Mouse (Mus musculus) midbrain, embryonic 15.5 days (tissue): ENCODE measurements around the gene Aldh1a3. TPM values are rescaled to one million over a fixed set of nuclear protein-coding genes. Genes with fewer than 3 reads are reported as not detected.

Experiments
- ATAC-seq: fragments of 200-750 bp; cut with Nextera tagmentation; replicated peaks from 2 replicates; pipeline ENCODE4 v1.8.0; 2017; ENCODE audit warnings: moderate TSS enrichment
- H3K27ac ChIP-seq: fragments of 300-500 bp; sonication (generic); 2 replicates; pipeline ENCODE4 v1.5.1; 2015; ENCODE audit warnings: mild to moderate bottlenecking, inconsistent platforms
- H3K27me3 ChIP-seq: fragments of 300-500 bp; sonication (generic); replicated peaks from 2 replicates; pipeline ENCODE4 v1.6.1; 2015; ENCODE audit warnings: inconsistent platforms
- H3K36me3 ChIP-seq: fragments of 300-500 bp; sonication (generic); replicated peaks from 2 replicates; pipeline ENCODE4 v1.6.1; 2015; ENCODE audit warnings: inconsistent platforms
- H3K4me1 ChIP-seq: fragments of 300-500 bp; sonication (generic); 2 replicates; pipeline ENCODE4 v1.6.1; 2015; ENCODE audit warnings: inconsistent platforms
- H3K4me2 ChIP-seq: fragments of 300-500 bp; sonication (generic); 2 replicates; pipeline ENCODE4 v1.6.1; 2015; ENCODE audit warnings: inconsistent platforms, mild to moderate bottlenecking, moderate library complexity
- H3K4me3 ChIP-seq: fragments of 300-500 bp; sonication (generic); 2 replicates; pipeline ENCODE4 v1.5.1; 2015; ENCODE audit warnings: mild to moderate bottlenecking, inconsistent platforms
- H3K9ac ChIP-seq: fragments of 300-500 bp; sonication (generic); 2 replicates; pipeline ENCODE4 v1.6.1; 2015; ENCODE audit warnings: mild to moderate bottlenecking, inconsistent platforms
- H3K9me3 ChIP-seq: fragments of 300-500 bp; sonication (generic); 2 replicates; pipeline ENCODE4 v1.6.1; 2016; ENCODE audit warnings: inconsistent platforms
- WGBS: fragments of 180-500 bp; shearing (Covaris S2); methylation state at CpG from one replicate; pipeline ENCODE4 v1.1.7; 2015; ENCODE audit warnings: mixed read lengths; 5-methylcytosine and 5-hydroxymethylcytosine counted together
- polyA plus RNA-seq: library from polyadenylated mRNA; unstranded; fragments of >200 nt; fragmentation: Nextera tagmentation; extraction: Ambion mirVana; gene quantifications from 2 replicates; pipeline ENCODE4 v1.2.1, GENCODE M21; 2015

Gene Aldh1a3
- 0.83 and 1.0 TPM in 2 replicates for polyA plus RNA-seq

- under 1% methylated on average over 54 of the region's 56 CpGs for WGBS
- no peaks in the 10 kb centered on the region for H3K36me3 ChIP-seq
- peaks cover 56% of the 10 kb centered on the region for H3K27me3 ChIP-seq
- peak; percentile 70 for ATAC-seq
- peaks cover 16% of the 10 kb centered on the region for H3K4me1 ChIP-seq
- H3K9ac ChIP-seq: peak within 1 kb of the TSS; percentile 17
- H3K4me3 ChIP-seq: peak within 1 kb of the TSS; percentile 42
- H3K4me2 ChIP-seq: peak within 1 kb of the TSS; percentile 93
- H3K27ac ChIP-seq: no peak within 1 kb of the TSS
- no peaks in the 10 kb centered on the region for H3K9me3 ChIP-seq
Measured at GRCm38 (mm10) chr7:66427437-66428161, at the start of gene Aldh1a3. Aldh1a3 (minus strand) TSS chr7:66427517.

GRCm38 (mm10) chr7:66476289-66476688, 49.0 kb upstream of the Aldh1a3 start:
- no peak for ATAC-seq
- 36% methylated on average over 8 of the region's 8 CpGs for WGBS
- H3K36me3 ChIP-seq: no peaks in the 10 kb centered on the region
- no peaks in the 10 kb centered on the region for H3K9me3 ChIP-seq
- H3K9ac ChIP-seq: no peak overlapping the region
- H3K4me2 ChIP-seq: no peak overlapping the region
- H3K4me3 ChIP-seq: no peak overlapping the region
- no peaks in the 10 kb centered on the region for H3K27me3 ChIP-seq
- no peak overlapping the region for H3K27ac ChIP-seq
- no peaks in the 10 kb centered on the region for H3K4me1 ChIP-seq

- H3K36me3 ChIP-seq: no peaks in the 10 kb centered on the region
- H3K4me3 ChIP-seq: no peak overlapping the region
- no peak for ATAC-seq
- no peak overlapping the region for H3K9ac ChIP-seq
- no peaks in the 10 kb centered on the region for H3K4me1 ChIP-seq
- H3K27ac ChIP-seq: no peak overlapping the region
- H3K27me3 ChIP-seq: no peaks in the 10 kb centered on the region
- H3K4me2 ChIP-seq: no peak overlapping the region
- 70% methylated on average over 12 of the region's 12 CpGs for WGBS
- no peaks in the 10 kb centered on the region for H3K9me3 ChIP-seq
Measured at GRCm38 (mm10) chr7:66471641-66472216, 44.4 kb upstream of the Aldh1a3 start.

- WGBS: 89% methylated on average over 14 of the region's 14 CpGs
- Histone ChIP-seq H3K4me3 (no peak overlapping the region), H3K4me2 (no peak overlapping the region), H3K9ac (no peak overlapping the region), H3K27ac (no peak overlapping the region), H3K4me1 (no peaks in the 10 kb centered on the region), H3K27me3 (no peaks in the 10 kb centered on the region), H3K9me3 (no peaks in the 10 kb centered on the region), H3K36me3 (no peaks in the 10 kb centered on the region)
- ATAC-seq: no peak
Measured at GRCm38 (mm10) chr7:66466641-66467040, 39.3 kb upstream of the Aldh1a3 start.

- H3K36me3 ChIP-seq: no peaks in the 10 kb centered on the region
- H3K4me3 ChIP-seq: no peak overlapping the region
- no peak overlapping the region for H3K9ac ChIP-seq
- ATAC-seq: no peak
- H3K27ac ChIP-seq: no peak overlapping the region
- H3K4me2 ChIP-seq: no peak overlapping the region
- no peaks in the 10 kb centered on the region for H3K9me3 ChIP-seq
- 70% methylated on average over 5 of the region's 5 CpGs for WGBS
- no peaks in the 10 kb centered on the region for H3K4me1 ChIP-seq
- H3K27me3 ChIP-seq: no peaks in the 10 kb centered on the region
Measured at GRCm38 (mm10) chr7:66465241-66465640, 37.9 kb upstream of the Aldh1a3 start.

- H3K36me3 ChIP-seq: no peaks in the 10 kb centered on the region
- no peak for ATAC-seq
- H3K9me3 ChIP-seq: no peaks in the 10 kb centered on the region
- H3K9ac ChIP-seq: no peak overlapping the region
- H3K27me3 ChIP-seq: no peaks in the 10 kb centered on the region
- WGBS: 93% methylated on average over 1 of the region's 1 CpGs
- H3K4me3 ChIP-seq: no peak overlapping the region
- no peak overlapping the region for H3K4me2 ChIP-seq
- H3K4me1 ChIP-seq: no peaks in the 10 kb centered on the region
- H3K27ac ChIP-seq: no peak overlapping the region
Measured at GRCm38 (mm10) chr7:66463081-66463480, 35.8 kb upstream of the Aldh1a3 start.

GRCm38 (mm10) chr7:66451622-66452295, 24.4 kb upstream of the Aldh1a3 start:
- Histone ChIP-seq H3K36me3 (no peaks in the 10 kb centered on the region), H3K9me3 (no peaks in the 10 kb centered on the region), H3K4me3 (no peak overlapping the region), H3K27me3 (no peaks in the 10 kb centered on the region), H3K4me1 (peaks cover 4% of the 10 kb centered on the region), H3K9ac (no peak overlapping the region), H3K27ac (no peak overlapping the region), H3K4me2 (no peak overlapping the region)
- WGBS: 48% methylated on average over 12 of the region's 12 CpGs
- no peak for ATAC-seq

- Histone ChIP-seq H3K27ac (no peak overlapping the region), H3K36me3 (no peaks in the 10 kb centered on the region), H3K27me3 (no peaks in the 10 kb centered on the region), H3K9me3 (no peaks in the 10 kb centered on the region), H3K4me1 (peaks cover 5% of the 10 kb centered on the region), H3K9ac (no peak overlapping the region; the same call in 1 of the 2 replicates), H3K4me3 (peak overlapping the region; percentile 23), H3K4me2 (peak overlapping the region; percentile 49)
- ATAC-seq: peak; percentile 77
- 2% methylated on average over 16 of the region's 16 CpGs for WGBS
Measured at GRCm38 (mm10) chr7:66449971-66450752, 22.8 kb upstream of the Aldh1a3 start.

- Histone ChIP-seq H3K4me1 (peaks cover 8% of the 10 kb centered on the region), H3K36me3 (no peaks in the 10 kb centered on the region), H3K9ac (no peak overlapping the region), H3K4me2 (no peak overlapping the region), H3K4me3 (no peak overlapping the region), H3K9me3 (no peaks in the 10 kb centered on the region), H3K27ac (no peak overlapping the region), H3K27me3 (no peaks in the 10 kb centered on the region)
- WGBS: 77% methylated on average over 15 of the region's 15 CpGs
- ATAC-seq: no peak; the same call in 1 of the 2 replicates
Measured at GRCm38 (mm10) chr7:66448786-66449540, 21.6 kb upstream of the Aldh1a3 start.

- 53% methylated on average over 10 of the region's 10 CpGs for WGBS
- Histone ChIP-seq H3K9me3 (no peaks in the 10 kb centered on the region), H3K4me1 (peaks cover 8% of the 10 kb centered on the region), H3K27me3 (no peaks in the 10 kb centered on the region), H3K27ac (no peak overlapping the region), H3K4me3 (no peak overlapping the region), H3K9ac (no peak overlapping the region), H3K4me2 (no peak overlapping the region), H3K36me3 (no peaks in the 10 kb centered on the region)
- ATAC-seq: no peak
Measured at GRCm38 (mm10) chr7:66448304-66448703, 21.0 kb upstream of the Aldh1a3 start.

GRCm38 (mm10) chr7:66446860-66447259, 19.5 kb upstream of the Aldh1a3 start:
- peaks cover 8% of the 10 kb centered on the region for H3K4me1 ChIP-seq
- H3K27me3 ChIP-seq: no peaks in the 10 kb centered on the region
- H3K36me3 ChIP-seq: no peaks in the 10 kb centered on the region
- WGBS: 83% methylated on average over 3 of the region's 3 CpGs
- no peak for ATAC-seq
- no peak overlapping the region for H3K27ac ChIP-seq
- no peak overlapping the region for H3K4me3 ChIP-seq
- no peak overlapping the region for H3K4me2 ChIP-seq
- no peak overlapping the region for H3K9ac ChIP-seq
- H3K9me3 ChIP-seq: no peaks in the 10 kb centered on the region
